Mouse (Mus musculus) CD4-positive helper T cell, adult 2 months (primary cell): Measurements from ENCODE around the gene Brd9.
A peak's percentile ranks its signal among the peaks of the same experiment; 100 is the strongest.
"Not testable (repeated sequence)": the region's sequence is repeated elsewhere in the genome, so short reads cannot be mapped to it uniquely, and the experiment has no call there.

Experiments
- DNase-seq: peaks from one replicate; pipeline ENCODE4 v3.0.0-alpha.2; 2012; ENCODE audit warnings: low read depth, missing footprints, low spot score

Brd9 gene

DNA sequence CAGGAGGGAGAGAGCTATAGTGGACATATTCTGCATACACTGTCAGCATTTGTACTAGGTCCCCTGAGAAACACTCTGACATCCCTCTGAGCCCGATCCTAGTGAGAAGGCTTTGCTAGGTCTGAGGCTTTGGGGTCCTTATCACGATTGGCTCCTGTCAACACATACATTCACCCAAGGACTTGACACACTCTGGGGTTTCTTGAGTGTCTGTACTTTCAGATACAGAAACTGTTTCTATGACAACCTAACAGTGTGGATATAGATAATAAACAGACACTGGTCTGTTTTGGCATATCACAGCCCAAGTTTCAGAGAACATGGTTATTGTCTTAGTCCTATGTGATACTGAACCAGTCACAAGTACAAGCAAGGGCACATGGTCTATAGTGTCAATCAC is 53.1 kb downstream of the Brd9 start:
- no peak for DNase-seq

DNA sequence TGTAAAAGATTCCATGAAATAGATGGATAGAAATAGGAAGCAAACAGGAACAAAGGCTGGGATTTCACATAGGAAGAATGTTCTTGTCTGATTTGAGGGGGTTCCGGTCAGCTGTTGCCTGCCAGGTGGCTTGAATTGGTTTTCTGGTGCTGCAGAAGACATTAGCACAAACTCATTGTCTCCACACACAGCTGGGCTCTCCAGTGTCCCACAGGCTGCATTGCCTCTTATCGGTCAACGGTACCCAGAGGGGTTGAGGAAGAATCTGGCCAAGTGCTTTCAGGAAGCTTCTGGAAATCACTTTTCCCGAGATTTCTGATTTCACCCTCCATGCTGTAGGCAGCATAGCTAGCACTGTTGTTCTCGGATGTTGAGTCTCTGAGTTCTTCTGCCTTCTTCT is 53.7 kb downstream of the Brd9 start:
- no peak for DNase-seq

DNA sequence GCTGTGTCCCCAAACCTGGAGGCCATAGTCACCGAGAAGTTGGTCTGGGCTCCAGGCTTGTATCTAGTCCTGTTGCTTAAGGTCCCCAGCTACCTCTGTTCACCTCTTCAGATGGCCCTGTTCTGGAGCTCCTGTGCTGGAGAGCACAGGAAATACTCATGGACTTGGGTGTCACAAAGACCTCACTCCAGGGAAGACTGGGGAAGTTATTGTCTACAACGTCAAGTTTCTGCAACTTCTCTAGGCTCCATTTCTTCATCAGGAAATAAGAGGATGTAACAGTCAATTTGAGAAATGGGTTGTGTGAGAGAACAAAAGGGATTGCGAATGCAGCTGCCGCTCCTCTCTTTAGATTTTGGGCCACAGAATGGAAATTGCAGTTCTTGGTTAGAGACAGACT is 58.8 kb downstream of the Brd9 start:
- no peak for DNase-seq

DNA sequence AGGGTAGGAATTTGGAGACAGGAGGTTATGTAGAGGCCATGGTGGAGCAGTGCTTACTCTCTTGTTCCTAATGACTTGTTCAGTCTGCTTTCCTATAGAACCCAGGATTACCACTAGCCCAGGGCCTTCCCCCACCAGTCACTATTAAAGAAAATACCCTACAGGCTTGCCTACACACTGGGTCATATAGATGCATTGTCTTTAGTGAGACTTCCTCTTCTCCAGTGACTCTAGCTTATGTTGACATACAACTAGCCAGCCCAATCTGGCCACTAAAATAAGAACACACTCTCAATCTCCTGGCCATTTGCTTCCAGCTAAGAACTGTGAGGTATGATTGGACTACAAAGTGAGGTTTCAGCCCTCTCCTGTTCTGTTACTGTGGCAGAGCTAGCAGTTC is 62.9 kb downstream of the Brd9 start:
- DNase-seq = no peak

DNA sequence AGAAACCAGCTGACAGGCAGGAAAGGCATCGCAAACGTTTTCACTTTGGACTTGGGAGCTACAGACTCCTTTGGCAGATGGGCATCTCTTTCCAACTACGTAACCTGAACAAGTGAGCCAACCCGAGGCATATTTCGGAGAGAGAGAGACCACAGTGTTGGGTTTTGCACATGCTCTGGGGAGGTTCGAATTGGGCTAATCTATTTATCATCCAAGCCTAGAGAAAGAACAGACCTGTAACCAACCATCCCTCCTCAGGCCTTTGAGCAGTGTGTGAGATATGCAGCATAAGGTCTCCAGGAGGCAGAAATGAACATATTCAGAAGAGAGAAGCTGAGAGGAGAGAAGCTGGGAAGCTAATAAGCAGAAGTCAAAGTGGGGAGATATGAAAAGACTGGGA is 63.4 kb downstream of the Brd9 start:
- DNase-seq = no peak

DNA sequence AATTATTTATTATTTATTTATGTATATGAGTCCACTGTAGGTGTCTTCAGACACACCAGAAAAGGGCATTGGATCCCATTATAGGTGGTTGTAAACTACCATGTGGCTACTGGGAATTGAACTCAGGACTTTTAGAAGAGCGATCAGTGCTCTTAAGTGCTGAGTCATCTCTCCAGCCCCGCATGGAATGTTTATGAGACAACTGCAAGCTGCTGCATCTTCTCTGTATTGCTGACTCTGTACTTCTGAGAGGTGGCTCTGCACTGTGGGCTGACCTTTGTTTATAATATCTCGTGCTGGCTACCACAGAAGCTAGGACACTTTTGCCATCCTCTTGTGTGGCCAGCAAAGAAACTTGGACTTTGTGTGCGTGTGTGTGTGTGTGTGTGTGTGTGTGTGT is 63.9 kb downstream of the Brd9 start:
- DNase-seq = no peak

DNA sequence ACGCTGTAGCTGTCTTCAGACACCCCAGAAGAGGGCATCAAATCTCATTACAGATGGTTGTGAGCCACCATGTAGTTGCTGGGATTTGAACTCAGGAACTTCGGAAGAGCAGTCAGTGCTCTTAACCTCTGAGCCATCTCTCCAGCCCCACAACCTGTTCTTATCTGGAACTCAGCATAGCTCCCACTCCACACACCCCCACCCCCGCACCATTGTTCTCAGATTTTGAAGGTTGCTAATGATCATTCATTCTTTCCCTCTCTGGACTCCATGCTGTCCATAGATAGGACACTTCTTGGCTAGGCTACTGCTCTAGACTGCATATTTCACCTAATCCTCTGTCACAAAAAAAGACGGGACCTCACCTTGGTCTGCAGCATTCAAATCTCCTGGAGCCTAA is 69.3 kb downstream of the Brd9 start:
- not testable (repeated sequence) for DNase-seq

DNA sequence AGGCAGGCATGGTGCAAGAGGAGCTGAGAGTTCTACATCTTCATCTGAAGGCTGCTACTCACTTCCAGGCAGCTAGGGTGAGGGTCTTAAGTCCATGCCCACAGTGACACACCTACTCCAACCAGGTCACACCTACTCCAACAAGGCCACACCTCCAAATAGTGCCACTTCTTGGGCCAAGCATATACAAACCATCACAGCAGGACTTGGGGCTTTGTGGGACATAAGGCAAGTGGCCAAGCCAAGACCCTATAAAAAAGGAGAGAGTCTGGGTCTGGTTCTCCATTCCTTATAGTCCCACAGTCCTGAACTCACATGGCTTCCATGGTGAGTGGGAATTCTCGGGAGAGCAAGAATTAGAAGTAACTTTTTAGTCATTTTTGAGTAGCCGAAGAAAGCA is 70.6 kb downstream of the Brd9 start:
- not testable (repeated sequence) for DNase-seq

DNA sequence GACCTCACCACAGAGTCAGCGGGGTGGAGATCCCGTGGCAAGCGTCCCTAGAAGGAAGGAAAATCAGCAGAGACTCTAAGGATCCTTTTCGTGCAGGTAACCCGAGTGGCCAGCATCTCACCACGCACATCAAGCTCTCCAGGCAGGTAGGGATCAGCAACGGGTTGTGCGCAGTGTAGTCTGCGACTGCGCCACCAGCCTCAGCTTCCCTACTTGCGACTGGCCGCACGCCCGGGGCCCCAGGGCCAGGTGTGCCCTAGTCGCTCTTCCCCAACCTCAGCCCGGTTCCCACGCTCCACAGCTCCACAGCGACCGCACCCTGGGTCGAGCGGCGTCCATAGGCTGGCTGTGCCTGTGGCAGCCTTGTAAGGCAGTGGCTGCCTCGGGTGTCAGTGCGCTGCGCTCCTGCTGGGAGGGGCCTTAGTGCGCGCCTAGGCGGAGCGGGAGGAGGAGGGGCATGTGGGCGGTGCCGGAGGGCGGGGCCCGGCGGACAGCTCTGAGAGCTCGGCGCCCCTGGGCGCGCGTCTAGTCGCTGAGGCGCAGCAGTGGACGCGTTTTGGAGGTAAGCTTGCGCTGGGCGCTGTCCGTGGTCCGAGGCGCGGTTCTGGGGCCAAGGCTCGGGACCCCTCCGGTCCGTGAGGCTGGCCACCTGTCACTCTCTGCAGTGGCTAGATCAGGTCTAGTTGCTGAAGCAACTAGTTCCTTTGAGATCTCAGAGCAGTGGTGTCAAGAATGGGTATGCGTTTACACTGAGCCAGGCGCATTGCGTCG is 71.5 kb downstream of the Brd9 start, which contains the start of gene Tppp:
Tppp (plus strand) TSS at position 460 of the 771 bp plus-strand sequence.
- DNase-seq = peak; percentile 91

DNA sequence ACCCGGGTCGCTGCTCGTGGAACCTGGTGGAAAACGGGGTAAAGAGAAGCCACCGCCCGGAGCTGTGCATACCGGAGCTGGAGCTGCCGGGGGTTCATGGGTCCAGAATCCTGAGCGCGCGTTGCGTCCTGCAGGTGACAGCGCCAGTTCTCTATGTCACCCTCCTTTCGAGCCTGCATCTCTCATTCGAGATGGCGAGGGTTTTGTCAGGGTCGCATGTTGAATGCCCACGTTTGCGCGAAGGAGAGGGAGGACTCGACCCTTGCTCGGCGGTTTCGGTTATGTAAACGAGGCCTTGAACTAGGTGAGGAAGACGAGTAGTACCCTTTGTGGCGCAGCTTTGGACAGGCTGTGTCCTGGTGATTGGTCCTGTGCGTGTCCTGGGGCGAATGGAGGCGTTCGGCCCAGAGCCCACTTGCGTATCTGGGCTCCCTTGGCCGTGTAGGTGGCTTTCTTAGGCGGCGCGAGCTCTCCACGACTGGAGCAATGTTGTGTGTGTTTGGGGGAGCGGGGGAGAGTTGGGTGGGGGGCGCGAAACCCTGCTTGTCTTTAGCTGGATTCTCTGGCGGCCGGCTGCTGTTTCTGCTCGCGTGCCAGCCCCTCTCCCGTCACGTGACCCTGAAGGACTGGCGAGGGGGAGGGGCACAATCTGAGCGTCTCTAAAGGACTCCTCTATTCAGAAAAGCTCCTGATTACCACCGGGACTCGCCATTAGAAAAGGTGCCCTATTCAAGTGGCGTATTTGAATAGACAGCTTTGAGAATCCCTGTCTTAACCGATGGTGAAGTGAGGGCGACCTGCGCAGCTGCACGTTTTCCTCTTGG is 72.4 kb downstream of the Brd9 start:
- peak; percentile 32 for DNase-seq
